Mouse (Mus musculus): ENCODE measurements at regions not wholly inside any gene's neighbourhood (a gene's known extent, or its start where the extent isn't known, plus 50 kb on each side); places are given as distances from the start of the nearest gene placed in this dataset.

DNA sequence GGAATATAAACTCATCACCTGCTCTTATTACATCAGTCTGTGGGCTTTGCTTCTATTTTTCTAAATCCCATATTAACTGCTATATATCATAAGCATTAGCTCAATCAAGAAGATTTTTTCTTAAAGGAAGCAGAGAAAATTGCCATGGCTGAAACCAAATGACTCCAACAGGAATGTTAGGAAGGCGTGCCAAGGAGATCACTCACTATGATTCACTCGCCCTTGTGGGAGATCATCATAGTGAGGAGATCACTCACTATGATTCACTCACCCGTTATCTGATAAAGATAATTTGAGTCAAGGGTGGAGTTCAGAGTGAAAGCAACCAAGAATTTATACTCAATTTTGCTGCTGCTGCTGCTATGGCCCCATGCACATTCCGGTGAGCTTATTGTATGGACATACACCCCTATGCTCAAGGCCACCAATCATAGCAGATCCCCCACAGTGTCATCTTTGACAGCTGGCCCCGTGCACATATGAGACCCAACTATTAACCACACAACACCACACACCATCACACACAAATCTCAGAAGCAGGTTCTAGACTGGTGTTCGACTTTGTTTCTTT lies 63.8 kb upstream of the Fer start:
- DNase-seq (ENCODE audit: low read depth), result no peak

DNA sequence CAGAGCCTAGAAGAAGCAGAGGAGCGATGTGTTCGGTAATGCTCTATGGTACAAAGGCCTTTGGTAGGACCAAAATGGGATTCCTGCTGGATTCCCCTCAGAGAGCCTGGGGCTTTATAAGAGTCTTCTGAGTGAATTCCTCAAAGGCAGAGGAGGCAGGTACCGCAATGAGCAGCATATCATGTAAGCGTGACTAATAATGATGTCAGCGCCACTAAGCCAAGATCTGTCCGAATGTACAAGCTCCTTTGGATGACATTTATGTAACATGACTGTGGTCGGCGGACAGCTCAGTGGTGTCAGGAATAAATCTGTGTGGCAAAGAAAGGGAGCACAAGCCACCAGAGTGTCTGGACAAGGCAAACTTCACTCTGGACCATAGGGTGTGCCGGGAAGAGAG lies 61.5 kb upstream of the Fer start:
- no peak for DNase-seq (ENCODE audit: low read depth)

DNA sequence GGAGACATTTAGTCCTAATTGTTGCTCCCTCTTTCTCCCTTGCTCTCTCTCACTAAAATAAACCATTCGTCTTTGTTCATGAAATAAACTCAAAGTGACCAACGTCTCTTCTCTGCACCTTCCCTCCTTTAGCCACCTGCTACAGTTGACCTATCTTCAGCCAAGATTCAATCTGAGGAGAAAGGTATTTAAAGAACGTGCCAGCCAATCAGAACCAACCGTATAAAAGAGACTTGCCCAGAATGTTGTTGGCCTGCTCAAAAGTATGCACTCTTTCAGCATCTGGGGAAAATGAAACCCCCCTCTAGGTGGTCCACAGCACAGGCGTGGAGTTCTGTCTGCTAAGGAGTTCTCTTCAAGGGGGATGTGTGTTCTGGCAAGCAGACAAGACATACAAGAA lies 60.0 kb upstream of the Fer start:
- no peak for DNase-seq (ENCODE audit: low read depth)

DNA sequence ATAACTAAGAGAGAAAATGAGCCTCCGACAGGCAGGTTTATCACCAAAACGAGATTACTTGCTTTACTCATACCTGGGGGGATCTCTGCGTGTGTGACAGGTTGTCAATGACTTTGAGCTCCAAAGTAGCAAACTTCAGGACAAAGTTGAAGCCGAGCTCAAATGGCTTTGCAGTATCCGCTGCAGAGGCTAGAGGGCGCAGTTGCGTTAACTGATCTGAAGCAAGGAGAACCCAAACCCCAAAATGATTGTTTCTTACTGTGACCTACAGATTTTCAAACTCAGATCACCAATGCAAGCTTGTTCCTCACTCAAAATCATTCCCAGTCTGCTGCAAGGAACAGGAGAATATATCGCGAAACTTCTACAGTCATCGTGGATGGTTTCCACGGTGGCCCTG lies 59.3 kb upstream of the Fer start:
- peak; percentile 36 for DNase-seq (ENCODE audit: low read depth)

DNA sequence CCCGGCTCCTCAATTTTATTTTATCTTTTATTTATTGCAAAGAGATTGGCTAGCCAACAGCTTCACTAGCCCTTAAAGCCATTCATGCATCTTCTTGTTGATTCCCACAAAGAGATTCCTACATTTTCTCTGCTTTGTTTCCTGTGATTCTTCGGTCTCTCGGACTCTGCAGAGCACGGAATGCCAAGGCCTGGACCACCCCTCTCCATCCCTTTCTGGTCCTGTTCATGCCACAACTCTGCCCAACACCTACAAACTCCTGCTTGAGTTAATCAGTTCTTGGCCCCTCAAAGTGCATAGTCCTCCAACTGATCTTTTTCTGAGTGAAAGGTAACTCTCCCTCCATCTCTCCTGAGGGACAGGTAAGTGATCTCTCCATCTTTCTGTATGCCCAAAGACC lies 58.4 kb upstream of the Fer start:
- no peak for DNase-seq (ENCODE audit: low read depth)

DNA sequence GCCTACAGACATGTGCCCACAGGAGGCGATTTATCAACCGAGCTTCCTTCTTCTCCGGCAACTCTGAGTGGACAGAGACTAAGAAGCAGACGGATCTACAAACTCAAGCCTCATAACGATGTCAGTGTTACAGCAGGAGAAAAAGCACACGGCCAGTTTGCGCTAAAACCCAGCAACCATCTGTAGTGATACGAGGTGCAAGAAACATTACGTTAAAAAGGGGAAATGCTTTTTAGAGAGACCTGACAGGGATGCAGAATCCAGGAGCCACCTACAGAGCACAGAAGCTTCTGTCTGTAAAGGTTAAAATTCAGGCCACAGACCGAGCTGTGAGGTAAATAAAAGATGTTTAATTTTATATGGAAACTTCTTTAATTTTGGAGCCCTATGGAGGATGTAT lies 56.5 kb upstream of the Fer start:
- DNase-seq (ENCODE audit: low read depth), result no peak

DNA sequence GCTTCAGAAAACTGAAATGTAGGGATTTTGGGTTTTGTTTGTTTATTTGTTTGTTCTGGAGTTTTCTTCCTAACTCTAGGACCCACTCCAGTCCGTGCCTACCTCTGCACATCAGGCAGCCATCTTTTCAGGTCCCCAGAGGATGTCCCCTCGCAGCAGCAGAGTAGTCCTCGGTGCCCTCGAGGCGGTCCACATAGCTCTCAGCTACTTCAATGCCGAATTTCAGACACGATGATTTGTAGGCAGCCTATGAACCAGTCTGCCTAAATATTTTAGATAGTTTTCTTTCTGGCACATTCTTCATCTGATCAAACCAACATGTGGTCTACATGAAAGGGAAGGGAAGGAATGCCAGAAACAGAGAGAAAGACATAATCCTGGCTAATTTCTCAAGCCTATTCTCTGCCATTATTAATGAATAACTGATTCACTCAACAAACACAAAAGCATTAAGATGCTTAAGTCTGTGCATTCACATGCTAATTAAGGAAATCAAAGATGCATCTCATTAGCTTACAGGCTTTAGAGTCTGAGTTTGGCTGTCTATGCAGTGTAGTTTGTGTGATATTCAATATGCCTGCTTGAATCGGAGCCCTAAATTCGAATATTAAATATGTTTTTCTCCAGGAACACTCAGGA lies 55.2 kb upstream of the Fer start:
- no peak for DNase-seq (ENCODE audit: low read depth)

DNA sequence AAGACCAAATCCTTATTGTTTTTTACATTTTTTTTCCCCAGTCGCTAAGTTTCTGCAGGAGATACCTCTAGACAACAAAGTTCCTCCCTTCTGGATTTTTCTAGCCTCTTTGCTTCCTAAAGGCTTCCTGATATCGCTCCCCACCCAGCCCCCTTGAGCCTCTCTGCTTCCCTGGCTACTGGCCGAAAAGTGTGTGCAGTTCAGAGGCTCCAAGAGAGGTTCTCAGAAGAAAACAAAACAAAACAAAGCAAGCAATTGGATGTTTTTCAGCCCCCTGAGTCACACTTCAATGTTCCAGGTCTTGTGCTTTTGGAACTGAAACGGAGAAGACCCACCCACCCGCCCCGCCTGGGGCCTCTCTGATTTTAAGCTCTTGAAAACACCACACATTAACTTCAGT lies 54.1 kb upstream of the Fer start:
- no peak for DNase-seq (ENCODE audit: low read depth)

DNA sequence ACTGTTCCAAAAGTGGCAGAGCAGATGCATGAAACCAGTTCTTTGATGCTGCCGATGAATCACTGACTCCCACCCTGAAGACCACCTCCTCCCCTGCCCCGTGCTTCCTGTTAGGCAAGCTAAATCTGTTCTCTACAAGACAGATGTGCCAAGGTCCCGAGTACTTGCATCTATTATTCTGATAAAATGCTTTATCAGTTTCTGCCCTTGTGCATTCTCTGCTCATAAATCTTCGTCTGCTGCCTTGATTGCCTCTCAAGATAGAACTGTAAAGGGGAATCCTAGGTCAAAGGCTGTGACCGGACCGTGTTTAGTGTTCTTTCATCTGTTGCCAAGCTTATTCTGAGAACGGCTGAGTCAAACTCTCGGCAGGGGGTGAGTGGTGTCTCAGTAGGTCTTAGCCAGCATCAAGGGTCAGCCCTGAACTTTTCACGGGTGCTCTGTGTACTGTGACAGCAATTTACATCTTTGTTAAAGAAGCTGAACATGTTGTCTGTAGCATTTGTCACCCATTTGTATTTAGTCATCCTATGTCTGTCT lies 51.5 kb upstream of the Fer start:
- DNase-seq (ENCODE audit: low read depth), result no peak

DNA sequence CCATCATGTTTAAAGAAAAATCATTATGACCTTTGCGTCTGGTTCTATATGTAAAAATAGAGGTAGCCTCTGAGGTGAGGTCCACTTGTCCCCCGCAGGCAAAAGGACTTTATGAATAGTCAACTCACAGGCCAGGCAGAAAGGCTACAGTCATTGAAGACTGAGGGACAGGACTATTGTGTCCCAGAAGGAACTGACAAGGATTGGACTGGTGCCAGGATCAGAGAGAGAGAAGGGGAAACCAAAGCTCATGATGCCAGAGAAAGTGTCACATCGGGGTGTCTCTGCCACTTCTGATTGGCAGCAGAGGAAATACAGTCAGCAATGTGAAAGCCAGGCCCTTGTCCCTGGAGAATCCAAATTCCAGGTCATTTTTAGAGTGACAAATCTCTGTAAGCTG lies 50.3 kb upstream of the Fer start:
- no peak for DNase-seq (ENCODE audit: low read depth)

All from induced T-regulatory cell, adult 2 months (primary cell).